Mouse (Mus musculus) lung, embryonic 15.5 days (tissue): ENCODE measurements around the gene Sez6l. TPM values are rescaled to one million over a fixed set of nuclear protein-coding genes. Genes with fewer than 3 reads are reported as not detected.

Source experiments
- ATAC-seq: fragments of 200-750 bp; cut with Nextera tagmentation; 2 replicates; pipeline ENCODE4 v1.8.0; 2017; ENCODE audit warnings: moderate number of reproducible peaks, borderline replicate concordance; ENCODE audit not compliant: low FRiP score, low TSS enrichment; ENCODE audit errors: extremely low read depth
- H3K27ac ChIP-seq: fragments of 300-500 bp; sonication (generic); 2 replicates; pipeline ENCODE4 v1.5.1; 2015; ENCODE audit warnings: moderate library complexity, mild to moderate bottlenecking, inconsistent platforms
- H3K27me3 ChIP-seq: fragments of 300-500 bp; sonication (generic); 2 replicates; pipeline ENCODE4 v1.6.1; 2015; ENCODE audit warnings: inconsistent platforms
- H3K36me3 ChIP-seq: fragments of 300-500 bp; sonication (generic); 2 replicates; pipeline ENCODE4 v1.6.1; 2015; ENCODE audit warnings: inconsistent platforms
- H3K4me1 ChIP-seq: fragments of 300-500 bp; sonication (generic); 2 replicates; pipeline ENCODE4 v1.6.1; 2015; ENCODE audit warnings: inconsistent platforms
- H3K4me2 ChIP-seq: fragments of 300-500 bp; sonication (generic); 2 replicates; pipeline ENCODE4 v1.6.1; 2015; ENCODE audit warnings: inconsistent platforms, mild to moderate bottlenecking, moderate library complexity
- H3K4me3 ChIP-seq: fragments of 300-500 bp; sonication (generic); 2 replicates; pipeline ENCODE4 v1.5.1; 2015; ENCODE audit warnings: mild to moderate bottlenecking, inconsistent platforms
- H3K9ac ChIP-seq: fragments of 300-500 bp; sonication (generic); 2 replicates; pipeline ENCODE4 v1.6.1; 2015; ENCODE audit warnings: inconsistent platforms
- H3K9me3 ChIP-seq: fragments of 300-500 bp; sonication (generic); 2 replicates; pipeline ENCODE4 v1.6.1; 2016; ENCODE audit warnings: inconsistent platforms
- WGBS: fragments of 180-500 bp; shearing (Covaris S2); methylation state at CpG from one replicate; pipeline ENCODE4 v1.1.7; 2015; 5-methylcytosine and 5-hydroxymethylcytosine counted together
- polyA plus RNA-seq: library from polyadenylated mRNA; unstranded; fragments of >200 nt; fragmentation: Nextera tagmentation; extraction: Ambion mirVana; gene quantifications from 2 replicates; pipeline ENCODE4 v1.2.1, GENCODE M21; 2015

Gene Sez6l
- polyA plus RNA-seq, 1 experiment from 2014 or later: 0.37 TPM

- Histone ChIP-seq H3K4me1 (no peaks in the 10 kb centered on the region), H3K4me3 (no peak overlapping the region), H3K4me2 (no peak overlapping the region), H3K9me3 (0 out of 2 replicates have a peak, but pooled peaks cover 6% of the 10 kb centered on the region), H3K27me3 (no peaks in the 10 kb centered on the region), H3K36me3 (no peaks in the 10 kb centered on the region), H3K9ac (no peak overlapping the region), H3K27ac (no peak overlapping the region)
- no peak for ATAC-seq
- whole genome bisulfite sequencing: 73% methylated on average over 5 of the region's 5 CpGs
These were observed 67.1 kb downstream of the Sez6l start for GRCm38 (mm10) chr5:112509916-112510315.

- Histone ChIP-seq H3K27me3 (no peaks in the 10 kb centered on the region), H3K36me3 (no peaks in the 10 kb centered on the region), H3K4me2 (no peak overlapping the region), H3K9ac (no peak overlapping the region), H3K27ac (no peak overlapping the region), H3K9me3 (0 out of 2 replicates have a peak, but pooled peaks cover 6% of the 10 kb centered on the region), H3K4me3 (no peak overlapping the region), H3K4me1 (no peaks in the 10 kb centered on the region)
- WGBS: 70% methylated on average over 4 of the region's 4 CpGs
- ATAC-seq: no peak
These were observed 71.4 kb downstream of the Sez6l start for GRCm38 (mm10) chr5:112505595-112505994.

GRCm38 (mm10) chr5:112501384-112501783, 75.6 kb downstream of the Sez6l start:
- H3K4me3 ChIP-seq: no peak overlapping the region
- H3K36me3 ChIP-seq: no peaks in the 10 kb centered on the region
- no peaks in the 10 kb centered on the region for H3K4me1 ChIP-seq
- ATAC-seq: no peak
- H3K27ac ChIP-seq: no peak overlapping the region
- 0 out of 2 replicates have a peak, but pooled peaks cover 6% of the 10 kb centered on the region for H3K9me3 ChIP-seq
- no peak overlapping the region for H3K9ac ChIP-seq
- WGBS: 62% methylated on average over 2 of the region's 2 CpGs
- no peaks in the 10 kb centered on the region for H3K27me3 ChIP-seq
- H3K4me2 ChIP-seq: no peak overlapping the region

- Histone ChIP-seq H3K36me3 (no peaks in the 10 kb centered on the region), H3K27ac (no peak overlapping the region)
These were observed 76.9 kb downstream of the Sez6l start for GRCm38 (mm10) chr5:112499918-112500682.

GRCm38 (mm10) chr5:112498921-112499917, 77.8 kb downstream of the Sez6l start:
- Histone ChIP-seq H3K9ac (no peak overlapping the region), H3K27ac (0 out of 2 replicates have a peak overlapping the region, but pooled peaks have one; percentile 15), H3K9me3 (no peaks in the 10 kb centered on the region), H3K4me3 (no peak overlapping the region), H3K4me2 (no peak overlapping the region), H3K4me1 (no peaks in the 10 kb centered on the region), H3K27me3 (no peaks in the 10 kb centered on the region), H3K36me3 (no peaks in the 10 kb centered on the region)
- no peak for ATAC-seq
- WGBS: 51% methylated on average over 13 of the region's 13 CpGs

More at GRCm38 (mm10) chr5:112499918-112500682, 76.9 kb downstream of the Sez6l start:
- Histone ChIP-seq H3K9ac (no peak overlapping the region), H3K4me2 (no peak overlapping the region), H3K27me3 (no peaks in the 10 kb centered on the region), H3K4me1 (no peaks in the 10 kb centered on the region), H3K9me3 (no peaks in the 10 kb centered on the region), H3K4me3 (no peak overlapping the region)
- ATAC-seq: no peak
- WGBS: 61% methylated on average over 8 of the region's 8 CpGs

GRCm38 (mm10) chr5:112496753-112497369, 80.1 kb downstream of the Sez6l start:
- H3K4me1 ChIP-seq: 0 out of 2 replicates have a peak, but pooled peaks cover 4% of the 10 kb centered on the region
- 68% methylated on average over 7 of the region's 7 CpGs for WGBS

GRCm38 (mm10) chr5:112493492-112493891, 83.5 kb downstream of the Sez6l start:
- Histone ChIP-seq H3K36me3 (no peaks in the 10 kb centered on the region), H3K9me3 (no peaks in the 10 kb centered on the region), H3K27me3 (no peaks in the 10 kb centered on the region), H3K4me3 (no peak overlapping the region), H3K4me1 (0 out of 2 replicates have a peak, but pooled peaks cover 4% of the 10 kb centered on the region), H3K4me2 (no peak overlapping the region), H3K9ac (no peak overlapping the region), H3K27ac (no peak overlapping the region)
- WGBS: 29% methylated on average over 11 of the region's 11 CpGs
- no peak for ATAC-seq

More at GRCm38 (mm10) chr5:112496753-112497369, 80.1 kb downstream of the Sez6l start:
- Histone ChIP-seq H3K27me3 (no peaks in the 10 kb centered on the region), H3K36me3 (no peaks in the 10 kb centered on the region), H3K9ac (no peak overlapping the region), H3K9me3 (no peaks in the 10 kb centered on the region), H3K4me2 (no peak overlapping the region), H3K4me3 (no peak overlapping the region), H3K27ac (no peak overlapping the region)
- no peak for ATAC-seq

GRCm38 (mm10) chr5:112491489-112491888, 85.5 kb downstream of the Sez6l start:
- Histone ChIP-seq H3K9ac (no peak overlapping the region), H3K4me3 (no peak overlapping the region), H3K36me3 (no peaks in the 10 kb centered on the region), H3K4me1 (0 out of 2 replicates have a peak, but pooled peaks cover 4% of the 10 kb centered on the region), H3K27me3 (no peaks in the 10 kb centered on the region), H3K4me2 (no peak overlapping the region), H3K9me3 (no peaks in the 10 kb centered on the region), H3K27ac (no peak overlapping the region)
- 55% methylated on average over 11 of the region's 11 CpGs for WGBS
- no peak for ATAC-seq

- Histone ChIP-seq H3K4me1 (no peaks in the 10 kb centered on the region), H3K4me3 (no peak overlapping the region), H3K9ac (no peak overlapping the region), H3K27ac (no peak overlapping the region), H3K9me3 (no peaks in the 10 kb centered on the region), H3K27me3 (peaks cover 10% of the 10 kb centered on the region; the same call in 1 of the 2 replicates), H3K4me2 (no peak overlapping the region), H3K36me3 (no peaks in the 10 kb centered on the region)
- 68% methylated on average over 8 of the region's 8 CpGs for WGBS
- no peak for ATAC-seq
These were observed 88.7 kb downstream of the Sez6l start for GRCm38 (mm10) chr5:112488101-112488776.

GRCm38 (mm10) chr5:112487504-112487903, 89.5 kb downstream of the Sez6l start:
- no peaks in the 10 kb centered on the region for H3K4me1 ChIP-seq
- no peak for ATAC-seq
- no peak overlapping the region for H3K4me3 ChIP-seq
- H3K9me3 ChIP-seq: no peaks in the 10 kb centered on the region
- peaks cover 10% of the 10 kb centered on the region; the same call in 1 of the 2 replicates for H3K27me3 ChIP-seq
- H3K4me2 ChIP-seq: no peak overlapping the region
- no peak overlapping the region for H3K9ac ChIP-seq
- 73% methylated on average over 1 of the region's 1 CpGs for WGBS
- no peak overlapping the region for H3K27ac ChIP-seq
- H3K36me3 ChIP-seq: no peaks in the 10 kb centered on the region

GRCm38 (mm10) chr5:112486415-112486814, 90.6 kb downstream of the Sez6l start:
- peaks cover 10% of the 10 kb centered on the region; the same call in 1 of the 2 replicates for H3K27me3 ChIP-seq
- no peaks in the 10 kb centered on the region for H3K9me3 ChIP-seq
- 55% methylated on average over 5 of the region's 5 CpGs for WGBS
- no peaks in the 10 kb centered on the region for H3K4me1 ChIP-seq
- H3K36me3 ChIP-seq: no peaks in the 10 kb centered on the region
- no peak overlapping the region for H3K4me3 ChIP-seq
- no peak overlapping the region for H3K9ac ChIP-seq
- no peak overlapping the region for H3K27ac ChIP-seq
- no peak overlapping the region for H3K4me2 ChIP-seq
- no peak for ATAC-seq
